Mouse (Mus musculus): ENCODE results near the gene Rictor.
"Not testable (repeated sequence)": the region's sequence is repeated elsewhere in the genome, so short reads cannot be mapped to it uniquely, and the experiment has no call there.

The Rictor gene

GRCm38 (mm10) chr15:6739180-6739579 is 31.0 kb downstream of the Rictor start:
- no peak for DNase-seq

GRCm38 (mm10) chr15:6742337-6743025 is 34.3 kb downstream of the Rictor start:
- DNase-seq = no peak

DNA sequence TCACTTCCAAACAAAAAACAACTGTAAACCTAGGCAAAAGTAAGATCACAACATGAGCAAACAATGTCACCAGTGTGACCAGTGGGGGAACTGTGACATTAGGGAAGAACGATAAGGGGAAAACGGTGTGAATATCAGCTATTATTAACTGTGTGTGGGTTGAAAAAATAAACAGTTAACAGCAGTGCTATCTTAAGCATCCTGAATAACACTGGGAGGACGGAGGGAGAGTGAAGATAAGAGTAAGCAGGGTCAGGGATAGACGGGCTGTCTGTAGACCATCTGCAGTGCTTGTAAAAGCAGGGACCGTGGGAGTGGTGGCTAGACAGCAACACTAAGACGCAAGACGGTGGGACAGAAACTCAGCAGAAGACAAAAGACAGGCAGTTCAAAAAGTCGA is 35.5 kb downstream of the Rictor start:
- DNase-seq = no peak

GRCm38 (mm10) chr15:6746301-6746983 is 38.3 kb downstream of the Rictor start:
- not testable (repeated sequence) for DNase-seq

DNA sequence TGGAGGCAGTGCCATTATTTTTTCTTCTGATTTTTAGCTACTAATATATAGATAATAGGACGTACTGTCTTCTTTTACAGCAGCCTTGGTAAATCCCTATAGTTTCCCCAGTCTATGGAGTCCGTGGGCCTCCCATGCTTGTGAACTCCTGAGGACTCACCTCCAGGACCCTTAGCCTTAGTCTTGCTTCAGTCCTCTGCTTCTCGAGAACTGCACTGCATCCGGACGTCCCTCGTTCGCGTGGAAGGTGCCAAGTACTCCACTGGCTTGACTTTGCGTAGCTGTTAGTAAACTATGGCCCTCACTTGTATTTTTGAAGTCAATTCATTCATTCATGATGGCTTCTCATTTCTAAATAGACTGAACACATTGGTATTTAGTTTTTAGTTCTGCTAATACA is 38.8 kb downstream of the Rictor start:
- no peak for DNase-seq

DNA sequence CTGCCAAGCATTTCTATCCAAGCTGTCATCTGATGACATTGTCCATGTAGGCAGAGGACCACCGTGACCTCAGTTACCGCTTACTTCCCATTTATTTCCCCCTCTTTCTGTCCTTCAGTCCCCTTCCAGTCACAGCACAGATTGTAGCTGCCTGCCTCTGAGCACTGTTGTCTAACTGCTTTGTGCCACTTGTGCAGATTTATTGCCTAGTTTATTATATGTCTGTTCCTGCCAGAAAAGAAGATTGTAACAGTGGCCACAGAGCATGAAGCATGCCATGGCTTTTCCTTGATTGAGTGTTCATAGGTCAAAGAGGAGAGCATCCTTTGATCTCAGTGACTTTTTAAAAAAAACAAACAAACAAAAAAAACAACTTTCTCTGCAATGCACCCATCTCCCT is 46.2 kb downstream of the Rictor start:
- no peak for DNase-seq

DNA sequence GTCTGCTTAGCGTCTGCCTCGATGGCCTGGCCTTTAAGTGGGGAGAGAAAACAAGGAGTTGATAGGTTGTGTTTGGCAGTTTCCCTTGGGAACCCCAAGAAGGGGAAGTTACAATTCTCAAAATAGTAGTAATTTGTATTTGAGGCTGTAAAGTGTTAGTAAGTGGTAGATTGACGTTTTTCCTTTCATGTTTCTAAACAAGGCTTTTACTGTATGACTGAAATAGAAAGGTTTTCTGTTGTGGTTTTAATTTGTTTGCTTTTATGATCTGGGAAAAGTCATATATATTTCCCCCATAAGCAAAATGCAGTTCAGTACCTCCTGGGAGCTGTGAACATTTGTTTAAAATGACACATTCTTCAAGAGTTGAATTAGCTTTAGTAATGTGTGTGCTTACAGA is 64.1 kb downstream of the Rictor start:
- DNase-seq = no peak

- no peak for DNase-seq
These were observed 78.0 kb downstream of the Rictor start for GRCm38 (mm10) chr15:6786212-6786611.

- DNase-seq = no peak
These were observed 79.1 kb downstream of the Rictor start for GRCm38 (mm10) chr15:6787236-6787635.

GRCm38 (mm10) chr15:6790011-6790410 is 81.8 kb downstream of the Rictor start:
- no peak for DNase-seq

GRCm38 (mm10) chr15:6791648-6792047 is 83.5 kb downstream of the Rictor start:
- no peak for DNase-seq

DNA sequence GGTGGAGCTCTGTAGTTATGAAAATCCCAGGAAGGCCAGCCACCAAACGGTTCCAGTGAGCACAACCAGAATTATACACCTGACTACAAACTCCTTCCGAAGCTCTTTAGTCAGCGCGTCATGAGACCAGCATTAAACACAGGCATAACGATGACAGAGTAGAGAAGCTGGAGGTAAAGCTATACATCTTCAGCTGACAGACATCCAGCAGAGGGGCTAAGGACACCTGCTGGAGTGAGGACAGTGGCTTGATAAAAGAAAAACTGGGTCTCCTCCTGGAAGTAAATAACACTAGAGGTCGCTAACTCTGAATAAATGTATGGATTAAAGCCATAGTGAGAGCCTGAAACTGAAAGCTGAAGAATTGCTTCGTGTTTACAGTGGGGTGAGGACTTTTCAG is 84.7 kb downstream of the Rictor start:
- no peak for DNase-seq

GRCm38 (mm10) chr15:6801212-6801611 is 93.0 kb downstream of the Rictor start:
- not testable (repeated sequence) for DNase-seq

- no peak for DNase-seq
These were observed 107.6 kb downstream of the Rictor start for GRCm38 (mm10) chr15:6815807-6816206.

DNA sequence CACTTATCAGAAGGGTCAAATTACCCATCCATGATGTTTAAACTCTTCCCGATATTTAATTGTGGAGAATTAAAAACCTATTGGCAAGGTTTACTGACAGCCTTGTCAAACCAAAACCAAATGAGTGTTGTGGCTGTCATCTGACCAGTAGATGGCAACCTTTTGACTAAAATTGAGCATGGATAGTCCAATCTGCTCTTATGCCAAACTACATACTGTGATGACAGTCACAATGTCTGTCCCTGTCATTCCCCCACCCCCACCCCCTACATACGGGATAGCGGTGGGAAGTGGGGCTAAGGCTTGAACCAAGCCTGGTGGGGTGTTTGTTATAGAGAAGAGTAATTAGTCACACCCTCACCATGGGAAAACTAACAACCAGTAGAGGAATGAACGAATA is 132.0 kb downstream of the Rictor start:
- DNase-seq = peak; percentile 5 to 23

DNA sequence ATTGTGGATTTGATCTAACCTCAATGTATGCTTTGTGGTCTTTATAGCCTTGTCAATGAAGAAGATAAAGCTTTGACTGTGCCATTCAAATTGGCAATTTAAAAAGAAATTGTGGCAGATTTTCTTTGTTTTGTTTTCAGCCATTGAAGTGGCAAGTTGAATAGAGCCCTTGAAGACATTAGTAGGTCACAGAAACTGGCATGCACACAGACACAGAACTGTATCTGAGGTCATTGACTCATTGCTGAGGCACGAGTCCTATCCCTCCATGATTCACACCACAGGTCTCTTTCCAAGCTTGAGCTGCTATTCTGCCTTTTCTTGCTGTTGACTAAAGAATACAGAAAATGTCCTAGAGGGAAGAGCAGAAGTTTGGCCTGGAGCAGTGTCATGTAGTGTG is 141.7 kb downstream of the Rictor start:
- DNase-seq = no peak
